Mouse (Mus musculus) small intestine, adult 2 months (tissue): ENCODE measurements around the gene Pzp.

ENCODE experiments used
- CTCF ChIP-seq: fragments of 200-500 bp; IDR thresholded peaks from 2 replicates; pipeline ENCODE4 v1.5.1; 2012; ENCODE audit warnings: low read depth, mild to moderate bottlenecking, control low read depth, inconsistent platforms, low read length, moderate library complexity, mixed read lengths; ENCODE audit not compliant: insufficient replicate concordance, insufficient read length; ENCODE audit errors: extremely low read depth
- POLR2A ChIP-seq: fragments of 200-500 bp; IDR thresholded peaks from 2 replicates; pipeline ENCODE4 v1.6.1; 2012; ENCODE audit warnings: low read depth, mild to moderate bottlenecking, control low read depth, inconsistent platforms, low read length, moderate library complexity

DNA sequence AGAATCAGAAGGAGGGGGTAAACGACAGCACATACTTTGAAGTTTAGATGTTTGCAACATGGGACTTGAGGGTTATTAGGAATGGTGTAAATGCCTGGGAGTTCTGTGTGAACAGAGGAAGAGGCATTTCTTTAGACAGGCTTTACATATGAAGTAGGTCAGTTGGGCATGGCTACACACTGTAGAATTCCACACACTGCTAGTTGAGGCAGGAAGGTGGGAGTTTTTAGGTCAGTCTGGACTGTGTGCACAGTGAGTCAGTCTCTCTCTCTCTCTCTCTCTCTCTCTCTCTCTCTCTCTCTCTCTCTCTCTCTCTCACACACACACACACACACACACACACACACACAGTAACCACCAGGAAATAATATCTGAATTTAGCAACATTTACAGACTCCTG lies 31.2 kb downstream of the Pzp start:
- TF ChIP-seq POLR2A (no peak), CTCF (no peak)
